Comparison of ENCODE assay signal across 8 mouse cellular contexts in the genomic region with DNA sequence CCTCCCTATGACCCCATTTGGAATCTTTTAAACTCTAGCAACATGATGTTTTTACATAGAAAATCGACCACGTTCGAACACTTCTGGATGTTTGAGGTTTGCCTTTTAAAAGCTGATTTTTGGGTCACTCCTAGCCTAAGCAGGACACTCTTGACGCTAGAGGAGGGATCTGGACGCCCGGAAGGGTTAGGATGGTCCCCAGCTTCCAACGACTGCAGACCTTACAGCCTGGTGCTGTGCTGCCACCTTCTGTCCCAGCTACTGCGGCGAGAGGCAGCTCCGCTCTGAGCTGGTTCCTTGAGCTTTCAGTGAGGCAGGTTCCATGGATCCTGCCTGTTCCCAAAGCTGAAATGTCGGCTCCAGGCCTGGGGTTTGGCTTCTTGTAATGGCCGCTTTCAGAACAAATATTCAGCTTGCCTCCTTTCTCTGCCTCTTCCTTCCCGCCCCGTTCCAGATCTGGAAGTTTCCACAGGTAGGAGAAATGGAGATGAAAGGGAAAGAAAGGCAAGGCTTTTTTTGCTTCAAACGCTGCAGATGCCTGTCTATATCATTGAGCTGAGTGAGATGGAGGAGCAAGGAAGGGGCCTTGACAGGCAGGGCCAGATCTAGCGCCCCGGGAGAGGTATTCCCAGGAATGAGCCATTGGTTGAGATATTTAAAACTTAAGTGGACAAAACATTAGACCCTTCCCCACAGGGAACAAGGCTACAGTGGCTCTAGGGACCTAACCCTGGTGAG.
A peak's percentile ranks its signal among the peaks of the same experiment; 100 is the strongest.
DNase-seq lines count a peak whose midpoint lies in the region; ATAC-seq lines count a peak whose summit lies in the region.

No protein-coding gene starts in this region.

- ATAC-seq in heart, embryonic 11.5 days (replicated peaks; ENCODE audit: insufficient number of reproducible peaks, low FRiP score, low TSS enrichment): no peak
- peak; percentile 88; the same call in 1 of the 2 replicates for ATAC-seq in kidney, embryonic 14.5 days (ENCODE audit: low FRiP score, low TSS enrichment)
- peak; percentile 88 for ATAC-seq in limb, embryonic 13.5 days (ENCODE audit: low FRiP score, low read depth)
- peak; percentile 86; the same call in 1 of the 2 replicates for ATAC-seq in neural tube, embryonic 11.5 days (ENCODE audit: insufficient read depth, low FRiP score, low TSS enrichment)

- no peaks in the 10 kb centered on the region for H3K36me3 ChIP-seq in heart, embryonic 11.5 days (ENCODE audit: control insufficient read depth, insufficient read depth, low read length)
- H3K36me3 ChIP-seq in kidney, embryonic 14.5 days (ENCODE audit: control insufficient read depth, insufficient read depth, low read length): no peaks in the 10 kb centered on the region
- H3K36me3 ChIP-seq in limb, embryonic 13.5 days: no peaks in the 10 kb centered on the region
- H3K36me3 ChIP-seq in neural tube, embryonic 11.5 days (ENCODE audit: control insufficient read depth, insufficient read depth, low read length): no peaks in the 10 kb centered on the region

- no peaks in the 10 kb centered on the region for H3K4me1 ChIP-seq in heart, embryonic 11.5 days (ENCODE audit: control insufficient read depth, insufficient read depth, low read length)
- H3K4me1 ChIP-seq in kidney, embryonic 14.5 days (ENCODE audit: control insufficient read depth, insufficient read depth, low read length): no peaks in the 10 kb centered on the region
- H3K4me1 ChIP-seq in limb, embryonic 13.5 days: peaks cover 55% of the 10 kb centered on the region
- 0 out of 2 replicates have a peak, but pooled peaks cover 2% of the 10 kb centered on the region for H3K4me1 ChIP-seq in neural tube, embryonic 11.5 days (ENCODE audit: control insufficient read depth, insufficient read depth, low read length)

- no peak overlapping the region for H3K4me3 ChIP-seq in heart, embryonic 11.5 days (ENCODE audit: low read depth, low read length)
- H3K4me3 ChIP-seq in kidney, embryonic 14.5 days (ENCODE audit: low read length): no peak overlapping the region
- no peak overlapping the region for H3K4me3 ChIP-seq in limb, embryonic 13.5 days
- H3K4me3 ChIP-seq in neural tube, embryonic 11.5 days (ENCODE audit: low read depth, low read length): no peak overlapping the region

- H3K9ac ChIP-seq in heart, embryonic 11.5 days (ENCODE audit: low read depth, low read length): no peak overlapping the region
- no peak overlapping the region for H3K9ac ChIP-seq in kidney, embryonic 14.5 days (ENCODE audit: low read depth, low read length)
- H3K9ac ChIP-seq in limb, embryonic 13.5 days: peak overlapping the region; percentile 25; the same call in 1 of the 2 replicates
- H3K9ac ChIP-seq in neural tube, embryonic 11.5 days (ENCODE audit: low read length): no peak overlapping the region

- no peak overlapping the region for H3K27ac ChIP-seq in heart, embryonic 11.5 days (ENCODE audit: low read depth, low read length)
- no peak overlapping the region for H3K27ac ChIP-seq in kidney, embryonic 14.5 days (ENCODE audit: low read depth, low read length)
- H3K27ac ChIP-seq in limb, embryonic 13.5 days: peak overlapping the region; percentile 6; the same call in 1 of the 2 replicates
- H3K27ac ChIP-seq in neural tube, embryonic 11.5 days (ENCODE audit: low read depth, low read length): no peak overlapping the region

- H3K9me3 ChIP-seq in heart, embryonic 11.5 days (replicated peaks; ENCODE audit: control insufficient read depth, low read length): no peaks in the 10 kb centered on the region
- no peaks in the 10 kb centered on the region for H3K9me3 ChIP-seq in kidney, embryonic 14.5 days (ENCODE audit: control insufficient read depth, low read length)
- H3K9me3 ChIP-seq in limb, embryonic 13.5 days: no peaks in the 10 kb centered on the region
- no peaks in the 10 kb centered on the region for H3K9me3 ChIP-seq in neural tube, embryonic 11.5 days (ENCODE audit: control insufficient read depth, low read length)

- 17% methylated on average over 17 of the region's 17 CpGs for WGBS in heart, embryonic 11.5 days (ENCODE audit: insufficient replicate concordance)
- 16% methylated on average over 17 of the region's 17 CpGs for WGBS in kidney, embryonic 14.5 days
- WGBS in limb, embryonic 13.5 days: 15% methylated on average over 17 of the region's 17 CpGs
- 14% methylated on average over 17 of the region's 17 CpGs for WGBS in neural tube, embryonic 11.5 days

- DNase-seq in 3T3-L1 (ENCODE audit: low read depth, low spot score): peak; percentile 86
- DNase-seq in brain, adult 2 months (ENCODE audit: low read depth, low spot score): peak; percentile 87
- peak; percentile 49 for DNase-seq in fibroblast of lung, adult 2 months (ENCODE audit: low read depth)
- peak; percentile 84 for DNase-seq in neural tube, embryonic 11.5 days (ENCODE audit: low spot score)
- peak; percentile 11 for DNase-seq in thymus, postnatal 25 days

- peak overlapping the region; percentile 31 for H3K4me2 ChIP-seq in heart, embryonic 11.5 days
- no peak overlapping the region for H3K4me2 ChIP-seq in kidney, embryonic 14.5 days (replicated peaks; ENCODE audit: low read depth, low read length)
- H3K4me2 ChIP-seq in limb, embryonic 13.5 days (replicated peaks): peak overlapping the region; percentile 44
- H3K4me2 ChIP-seq in neural tube, embryonic 11.5 days (ENCODE audit: low read depth): no peak overlapping the region

- peaks cover 4% of the 10 kb centered on the region; the same call in 1 of the 2 replicates for H3K27me3 ChIP-seq in heart, embryonic 11.5 days (ENCODE audit: control insufficient read depth, insufficient read depth, low read length)
- no peaks in the 10 kb centered on the region for H3K27me3 ChIP-seq in kidney, embryonic 14.5 days (ENCODE audit: control insufficient read depth, insufficient read depth, low read length)
- peaks cover 30% of the 10 kb centered on the region for H3K27me3 ChIP-seq in limb, embryonic 13.5 days
- no peaks in the 10 kb centered on the region for H3K27me3 ChIP-seq in neural tube, embryonic 11.5 days (ENCODE audit: control insufficient read depth, insufficient read depth, low read length)

Comparison
In these comparisons a context has a peak if more than half of its experiments do, and no peak if none do; other contexts are left out.
1. DNase-seq: peak in every context shown above with its lines; median percentile 87 in brain, adult 2 months; 86 in 3T3-L1; 84 in neural tube, embryonic 11.5 days; 49 in fibroblast of lung, adult 2 months; 11 in thymus, postnatal 25 days.
2. H3K4me2 ChIP-seq: peak in heart, embryonic 11.5 days (single experiment) and limb, embryonic 13.5 days (single experiment); none in kidney, embryonic 14.5 days (single experiment) and neural tube, embryonic 11.5 days (single experiment).